Mouse (Mus musculus): ENCODE data around the gene Thtpa. TPM values are rescaled to one million over a fixed set of nuclear protein-coding genes. Genes with fewer than 3 reads are reported as not detected.

Gene Thtpa
- polyA plus RNA-seq, 1 experiment from 2014 or later = 26.6 TPM

- 22% methylated on average over 8 of the region's 8 CpGs for WGBS
- peak; percentile 48 for ATAC-seq (ENCODE audit: low FRiP score, low read depth)
- Histone ChIP-seq H3K4me1 (peaks cover 49% of the 10 kb centered on the region), H3K9me3 (no peaks in the 10 kb centered on the region), H3K36me3 (peaks cover 7% of the 10 kb centered on the region; the same call in 1 of the 2 replicates), H3K27me3 (0 out of 2 replicates have a peak, but pooled peaks cover 3% of the 10 kb centered on the region), H3K4me3 (no peak overlapping the region), H3K9ac (replicated peaks) (no peak overlapping the region), H3K4me2 (replicated peaks) (peak overlapping the region; percentile 50), H3K27ac (replicated peaks) (peak overlapping the region; percentile 89)
Measured at GRCm38 (mm10) chr14:55079214-55079970, 15.2 kb upstream of the Thtpa start.

DNA sequence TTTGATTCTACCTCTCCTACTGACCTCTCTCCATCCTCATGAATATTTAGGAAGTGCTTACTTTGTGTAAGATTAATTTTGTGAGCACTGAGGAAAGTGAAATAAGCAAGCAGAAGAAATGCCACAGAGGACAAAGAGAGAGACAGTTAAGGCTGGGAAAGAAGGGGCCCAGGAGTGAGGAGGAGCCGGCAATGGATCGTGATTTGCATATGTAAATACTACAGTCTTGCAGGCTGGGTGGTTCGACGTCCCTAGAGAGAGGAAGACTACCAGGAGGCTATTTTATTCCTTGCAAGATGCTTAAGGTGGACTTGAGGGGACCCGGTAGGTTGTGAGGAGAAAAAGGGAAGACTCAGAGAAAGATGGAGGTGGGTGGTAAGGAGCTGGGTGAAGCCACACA is 13.5 kb upstream of the Thtpa start:
- no peaks in the 10 kb centered on the region for H3K9me3 ChIP-seq
- peaks cover 56% of the 10 kb centered on the region for H3K4me1 ChIP-seq
- no peaks in the 10 kb centered on the region for H3K36me3 ChIP-seq
- H3K27me3 ChIP-seq = 0 out of 2 replicates have a peak, but pooled peaks cover 3% of the 10 kb centered on the region
- no peak overlapping the region for H3K27ac ChIP-seq (replicated peaks)
- H3K4me3 ChIP-seq = no peak overlapping the region
- no peak overlapping the region for H3K9ac ChIP-seq (replicated peaks)
- ATAC-seq (ENCODE audit: low FRiP score, low read depth) = no peak
- no peak overlapping the region for H3K4me2 ChIP-seq (replicated peaks)
- 36% methylated on average over 5 of the region's 5 CpGs for WGBS

GRCm38 (mm10) chr14:55083481-55083880 is 11.1 kb upstream of the Thtpa start:
- Histone ChIP-seq H3K27me3 (0 out of 2 replicates have a peak, but pooled peaks cover 3% of the 10 kb centered on the region), H3K27ac (replicated peaks) (no peak overlapping the region), H3K9me3 (no peaks in the 10 kb centered on the region), H3K4me3 (no peak overlapping the region), H3K9ac (replicated peaks) (no peak overlapping the region), H3K4me2 (replicated peaks) (no peak overlapping the region), H3K36me3 (no peaks in the 10 kb centered on the region), H3K4me1 (peaks cover 50% of the 10 kb centered on the region)
- WGBS = 75% methylated on average over 6 of the region's 6 CpGs
- ATAC-seq (ENCODE audit: low FRiP score, low read depth) = no peak

DNA sequence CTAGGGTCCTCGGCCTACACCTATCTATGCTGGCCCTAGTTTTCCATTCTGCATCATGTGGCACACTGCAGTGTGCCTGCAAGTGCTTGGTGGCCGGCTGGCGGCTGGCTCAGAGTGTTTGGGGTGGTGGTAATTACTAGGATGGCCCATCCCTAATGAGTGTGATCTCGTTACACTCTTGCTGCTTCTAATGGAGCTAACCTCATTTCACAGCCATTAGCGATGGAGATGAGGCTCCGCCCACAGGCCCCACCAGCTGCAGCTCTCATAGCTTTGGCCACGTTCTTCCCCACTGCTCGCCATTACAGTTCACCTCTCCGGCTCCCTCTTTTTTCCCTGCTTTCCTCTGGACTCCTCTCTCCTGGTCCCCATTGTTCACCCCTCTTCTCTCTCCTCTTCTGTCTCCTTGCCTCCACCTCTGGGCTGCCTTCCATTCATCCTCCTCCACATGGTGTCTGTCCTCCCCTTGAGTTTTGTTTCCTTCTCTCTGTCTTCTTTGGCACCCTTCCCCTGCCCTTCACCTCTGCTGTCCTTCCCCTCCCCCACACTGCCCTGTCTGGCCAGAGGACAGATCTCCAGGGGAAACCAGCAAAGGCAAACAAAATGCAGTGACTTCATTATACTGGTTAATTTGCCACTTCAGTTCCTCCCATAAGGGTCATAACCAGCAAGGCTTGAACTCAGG is 9.1 kb upstream of the Thtpa start:
- no peaks in the 10 kb centered on the region for H3K27me3 ChIP-seq
- 0 out of 2 replicates have a peak overlapping the region, but pooled peaks have one; percentile 3 for H3K4me2 ChIP-seq (replicated peaks)
- no peak overlapping the region for H3K4me3 ChIP-seq
- 51% methylated on average over 9 of the region's 9 CpGs for WGBS
- no peaks in the 10 kb centered on the region for H3K9me3 ChIP-seq
- H3K4me1 ChIP-seq = peaks cover 52% of the 10 kb centered on the region
- H3K36me3 ChIP-seq = no peaks in the 10 kb centered on the region
- H3K27ac ChIP-seq (replicated peaks) = peak overlapping the region; percentile 49; the same call in 1 of the 2 replicates
- H3K9ac ChIP-seq (replicated peaks) = no peak overlapping the region
- peak; percentile 16; the same call in 1 of the 2 replicates for ATAC-seq (ENCODE audit: low FRiP score, low read depth)

- no peaks in the 10 kb centered on the region for H3K36me3 ChIP-seq
- H3K27ac ChIP-seq (replicated peaks) = 0 out of 2 replicates have a peak overlapping the region, but pooled peaks have one; percentile 49
- H3K4me1 ChIP-seq = peaks cover 56% of the 10 kb centered on the region
- no peak overlapping the region for H3K9ac ChIP-seq (replicated peaks)
- no peaks in the 10 kb centered on the region for H3K9me3 ChIP-seq
- no peaks in the 10 kb centered on the region for H3K27me3 ChIP-seq
- H3K4me3 ChIP-seq = no peak overlapping the region
- H3K4me2 ChIP-seq (replicated peaks) = no peak overlapping the region
- WGBS = 86% methylated on average over 6 of the region's 6 CpGs
- ATAC-seq (ENCODE audit: low FRiP score, low read depth) = no peak
Measured at GRCm38 (mm10) chr14:55086009-55086514, 8.5 kb upstream of the Thtpa start.

GRCm38 (mm10) chr14:55089199-55089947 is 5.2 kb upstream of the Thtpa start:
- peak overlapping the region; percentile 16 for H3K9ac ChIP-seq (replicated peaks)
- H3K9me3 ChIP-seq = no peaks in the 10 kb centered on the region

DNA sequence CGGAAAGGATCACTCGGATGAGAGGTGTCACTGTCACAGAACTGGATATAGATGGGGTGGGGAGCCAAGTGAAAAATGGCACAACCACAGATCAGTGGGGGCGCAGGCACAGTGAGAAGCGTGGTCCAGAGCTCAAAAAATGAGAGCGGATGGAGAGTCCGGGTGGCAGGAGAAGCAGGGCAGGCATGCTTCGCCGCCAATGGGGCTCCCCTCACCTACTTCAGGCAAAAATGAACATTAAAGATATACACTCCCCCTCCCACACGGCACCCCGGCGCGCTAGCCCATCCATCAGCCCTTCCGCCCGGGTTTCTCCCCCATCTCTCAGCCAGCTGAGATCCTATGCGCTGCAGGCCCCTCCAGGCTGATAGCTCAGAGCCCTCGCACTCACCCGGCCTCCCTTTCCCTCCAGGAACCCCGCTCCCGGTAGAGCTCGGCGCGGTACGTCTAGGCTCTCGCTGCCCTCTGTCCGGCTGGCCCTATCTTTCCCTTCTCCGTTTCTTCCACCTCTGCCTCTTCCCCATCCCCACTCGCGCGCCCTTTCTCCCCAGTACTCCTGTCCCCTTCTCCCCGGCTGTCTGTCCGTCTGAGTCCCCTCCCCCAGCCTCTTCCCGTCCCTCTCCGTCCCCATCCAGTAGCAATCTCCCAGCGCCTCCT is 3.2 kb upstream of the Thtpa start:
- H3K27me3 ChIP-seq = peaks cover 4% of the 10 kb centered on the region
- H3K4me1 ChIP-seq = peaks cover 55% of the 10 kb centered on the region
- H3K9ac ChIP-seq (replicated peaks) = peak overlapping the region; percentile 93
- H3K36me3 ChIP-seq = no peaks in the 10 kb centered on the region
- peak; percentile 17; the same call in 1 of the 2 replicates for ATAC-seq (ENCODE audit: low FRiP score, low read depth)
- H3K27ac ChIP-seq (replicated peaks) = peak overlapping the region; percentile 92
- H3K4me3 ChIP-seq = peak overlapping the region; percentile 72
- H3K4me2 ChIP-seq (replicated peaks) = peak overlapping the region; percentile 75
- H3K9me3 ChIP-seq = no peaks in the 10 kb centered on the region
- 3% methylated on average over 34 of the region's 34 CpGs for WGBS

More at GRCm38 (mm10) chr14:55089199-55089947, 5.2 kb upstream of the Thtpa start:
- WGBS = 59% methylated on average over 13 of the region's 13 CpGs
- Histone ChIP-seq H3K27ac (replicated peaks) (no peak overlapping the region), H3K27me3 (peaks cover 4% of the 10 kb centered on the region), H3K4me2 (replicated peaks) (peak overlapping the region; percentile 75), H3K4me1 (peaks cover 55% of the 10 kb centered on the region), H3K36me3 (no peaks in the 10 kb centered on the region), H3K4me3 (peak overlapping the region; percentile 72; the same call in 1 of the 2 replicates)
- no peak for ATAC-seq (ENCODE audit: low FRiP score, low read depth)

DNA sequence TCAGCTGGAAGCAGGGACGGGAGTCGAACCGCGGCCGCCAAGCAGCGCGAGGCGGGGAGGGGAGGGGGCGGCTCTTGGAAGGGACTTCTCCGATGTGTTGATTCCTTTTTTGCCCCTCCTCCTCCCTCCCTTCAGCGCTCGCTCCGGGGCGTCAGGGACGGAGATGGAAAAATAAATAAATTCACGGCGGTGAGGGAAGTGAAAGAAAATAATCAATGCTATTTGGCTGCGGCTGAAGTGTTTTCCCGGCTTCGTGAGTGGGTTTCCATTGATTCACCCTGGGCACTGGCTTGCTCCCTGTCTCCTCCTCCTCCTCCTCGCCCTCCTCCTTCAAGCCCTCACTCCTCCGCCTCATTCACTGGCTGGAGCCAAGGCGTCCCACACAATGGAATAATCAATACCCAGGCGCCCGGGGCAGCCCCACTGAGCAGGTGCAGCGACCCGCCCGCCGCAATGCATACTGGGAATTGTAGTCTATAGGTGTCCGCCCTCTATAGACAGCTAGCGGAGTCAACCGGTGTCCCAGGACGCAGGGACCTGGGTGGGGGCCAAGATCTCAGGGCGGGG is 2.5 kb upstream of the Thtpa start, which contains the start of gene Zfhx2:
TSS of gene Zfhx2 (minus strand) at position 314 of the 567 bp plus-strand sequence.
- ATAC-seq (ENCODE audit: low FRiP score, low read depth) = peak; percentile 93
- Histone ChIP-seq H3K9ac (replicated peaks) (peak within 1 kb of the TSS; percentile 93), H3K4me1 (peaks cover 58% of the 10 kb centered on the region), H3K4me2 (replicated peaks) (peak within 1 kb of the TSS; percentile 75), H3K9me3 (no peaks in the 10 kb centered on the region), H3K36me3 (no peaks in the 10 kb centered on the region), H3K27me3 (peaks cover 4% of the 10 kb centered on the region), H3K27ac (replicated peaks) (peak within 1 kb of the TSS; percentile 92), H3K4me3 (peak within 1 kb of the TSS; percentile 72)
- under 1% methylated on average over 31 of the region's 34 CpGs for WGBS

GRCm38 (mm10) chr14:55093927-55094326 is 657 bp upstream of the Thtpa start:
- no peak overlapping the region for H3K9ac ChIP-seq (replicated peaks)
- peaks cover 55% of the 10 kb centered on the region for H3K4me1 ChIP-seq
- H3K4me2 ChIP-seq (replicated peaks) = peak overlapping the region; percentile 69; the same call in 1 of the 2 replicates
- WGBS = 45% methylated on average over 6 of the region's 6 CpGs
- H3K36me3 ChIP-seq = peaks cover 7% of the 10 kb centered on the region; the same call in 1 of the 2 replicates
- no peak overlapping the region for H3K27ac ChIP-seq (replicated peaks)
- H3K9me3 ChIP-seq = no peaks in the 10 kb centered on the region
- no peak for ATAC-seq (ENCODE audit: low FRiP score, low read depth)
- H3K4me3 ChIP-seq = no peak overlapping the region
- peaks cover 4% of the 10 kb centered on the region for H3K27me3 ChIP-seq

DNA sequence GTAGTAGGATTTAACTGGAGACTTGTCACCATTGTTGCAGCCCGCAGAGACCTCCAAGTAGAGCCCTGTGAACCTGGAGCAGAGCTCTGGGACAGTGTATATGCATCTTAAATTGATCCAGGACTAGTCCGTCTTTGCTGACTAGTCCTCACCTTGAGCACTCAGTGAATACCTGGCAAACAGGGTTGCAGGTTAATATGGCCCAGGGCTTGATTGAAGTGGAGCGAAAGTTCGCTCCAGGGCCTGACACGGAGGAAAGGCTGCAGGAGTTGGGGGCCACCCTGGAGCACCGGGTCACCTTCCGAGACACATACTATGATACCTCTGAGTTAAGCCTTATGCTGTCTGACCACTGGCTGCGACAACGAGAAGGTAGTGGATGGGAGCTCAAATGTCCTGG is 679 bp downstream of the Thtpa start:
- peak overlapping the region; percentile 69 for H3K4me2 ChIP-seq (replicated peaks)
- peaks cover 42% of the 10 kb centered on the region for H3K4me1 ChIP-seq
- peak overlapping the region; percentile 62 for H3K4me3 ChIP-seq
- peaks cover 4% of the 10 kb centered on the region for H3K27me3 ChIP-seq
- H3K9ac ChIP-seq (replicated peaks) = peak overlapping the region; percentile 73
- H3K27ac ChIP-seq (replicated peaks) = peak overlapping the region; percentile 91
- no peak for ATAC-seq (ENCODE audit: low FRiP score, low read depth)
- peaks cover 8% of the 10 kb centered on the region; the same call in 1 of the 2 replicates for H3K36me3 ChIP-seq
- no peaks in the 10 kb centered on the region for H3K9me3 ChIP-seq
- WGBS = 56% methylated on average over 9 of the region's 9 CpGs

All from midbrain, embryonic 12.5 days (tissue).